Mouse (Mus musculus): ENCODE measurements around the gene Ttll4.
A peak's percentile ranks its signal among the peaks of the same experiment; 100 is the strongest.

Gene Ttll4

DNA sequence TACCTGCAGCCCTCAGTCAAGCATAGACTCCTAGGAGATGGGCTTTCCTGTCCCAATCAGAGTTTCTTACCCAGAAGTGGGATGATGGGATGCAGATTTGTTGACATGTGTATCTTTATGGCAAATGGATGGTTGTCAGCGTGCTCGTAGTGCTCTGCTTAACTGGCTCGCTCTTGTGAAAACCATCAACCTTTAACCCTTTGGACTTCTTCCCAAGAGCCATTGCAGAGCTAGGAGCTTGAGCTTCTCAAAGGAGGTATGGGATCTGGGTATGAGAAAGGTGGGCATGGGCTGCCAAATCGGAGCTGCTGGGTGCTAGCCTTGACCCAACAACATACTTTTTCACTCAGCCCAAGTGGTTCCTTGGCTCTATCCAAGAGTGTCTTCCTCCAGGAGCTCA is 34.3 kb downstream of the Ttll4 start:
- Histone ChIP-seq H3K36me3 (ENCODE audit: control insufficient read depth, insufficient read depth, low read length, poor library complexity, severe bottlenecking) (peaks cover 14% of the 10 kb centered on the region), H3K27me3 (ENCODE audit: control insufficient read depth, insufficient read depth, low read length, poor library complexity, severe bottlenecking) (no peaks in the 10 kb centered on the region)
- no peak for DNase-seq (ENCODE audit: low read depth, low spot score)

DNA sequence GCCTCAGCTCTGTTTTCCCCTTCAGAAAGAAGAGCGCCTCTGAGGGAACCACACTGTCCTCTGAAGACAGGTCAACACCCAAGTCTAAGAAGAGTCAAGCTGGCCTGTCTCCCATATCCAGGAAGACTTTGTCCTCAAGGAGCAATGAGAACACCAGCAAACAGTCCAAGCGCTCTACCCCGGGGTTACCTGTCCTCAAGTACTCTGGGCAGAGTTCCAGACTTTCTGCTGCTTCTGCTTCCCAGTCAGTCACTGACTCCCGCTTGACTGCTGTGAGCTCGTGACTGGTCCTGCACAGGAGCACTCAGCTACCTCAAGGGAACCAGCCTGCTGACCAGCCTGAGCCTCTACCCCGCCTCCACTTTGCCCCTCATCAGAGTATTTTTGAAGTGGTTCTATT is 35.9 kb downstream of the Ttll4 start:
- DNase-seq (ENCODE audit: low read depth, low spot score) = no peak
- Histone ChIP-seq H3K36me3 (ENCODE audit: control insufficient read depth, insufficient read depth, low read length, poor library complexity, severe bottlenecking) (peaks cover 6% of the 10 kb centered on the region), H3K27me3 (ENCODE audit: control insufficient read depth, insufficient read depth, low read length, poor library complexity, severe bottlenecking) (no peaks in the 10 kb centered on the region)

DNA sequence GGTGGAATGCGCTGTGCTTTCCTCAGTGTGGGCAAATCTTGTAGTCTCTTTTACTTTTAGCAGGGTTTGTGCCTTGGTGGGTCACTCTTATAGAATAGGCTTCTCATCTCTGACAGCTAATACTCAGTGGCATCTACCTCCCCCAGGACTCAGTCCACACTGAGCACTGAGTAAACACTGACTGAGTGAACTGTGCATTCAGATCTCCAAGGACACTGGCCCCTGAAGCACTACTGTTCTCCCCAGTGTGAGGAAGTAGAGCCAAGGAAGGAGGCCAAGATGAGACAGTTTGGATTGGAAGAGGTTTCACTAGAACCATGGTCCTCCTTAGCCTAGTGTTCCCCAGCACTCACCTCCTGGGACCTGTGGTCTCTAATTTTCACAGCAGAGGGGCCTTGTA is 36.8 kb downstream of the Ttll4 start:
- H3K36me3 ChIP-seq (ENCODE audit: control insufficient read depth, insufficient read depth, low read length, poor library complexity, severe bottlenecking) = peaks cover 5% of the 10 kb centered on the region
- DNase-seq (ENCODE audit: low read depth, low spot score) = no peak
- no peaks in the 10 kb centered on the region for H3K27me3 ChIP-seq (ENCODE audit: control insufficient read depth, insufficient read depth, low read length, poor library complexity, severe bottlenecking)

- Histone ChIP-seq H3K27me3 (ENCODE audit: control insufficient read depth, insufficient read depth, low read length, poor library complexity, severe bottlenecking) (no peaks in the 10 kb centered on the region), H3K36me3 (ENCODE audit: control insufficient read depth, insufficient read depth, low read length, poor library complexity, severe bottlenecking) (peaks cover 5% of the 10 kb centered on the region)
- no peak for DNase-seq (ENCODE audit: low read depth, low spot score)
Measured at GRCm38 (mm10) chr1:74698791-74699190, 37.2 kb downstream of the Ttll4 start.

- peak; percentile 58 for DNase-seq (ENCODE audit: low read depth, low spot score)
Measured at GRCm38 (mm10) chr1:74702142-74702553, 40.6 kb downstream of the Ttll4 start.

GRCm38 (mm10) chr1:74704156-74704555 is 42.6 kb downstream of the Ttll4 start:
- no peaks in the 10 kb centered on the region for H3K27me3 ChIP-seq (ENCODE audit: control insufficient read depth, insufficient read depth, low read length, poor library complexity, severe bottlenecking)
- H3K36me3 ChIP-seq (ENCODE audit: control insufficient read depth, insufficient read depth, low read length, poor library complexity, severe bottlenecking) = no peaks in the 10 kb centered on the region; the same call in 1 of the 2 replicates
- no peak for DNase-seq (ENCODE audit: low read depth, low spot score)

More at GRCm38 (mm10) chr1:74702142-74702553, 40.6 kb downstream of the Ttll4 start:
- Histone ChIP-seq H3K27me3 (ENCODE audit: control insufficient read depth, insufficient read depth, low read length, poor library complexity, severe bottlenecking) (no peaks in the 10 kb centered on the region), H3K36me3 (ENCODE audit: control insufficient read depth, insufficient read depth, low read length, poor library complexity, severe bottlenecking) (peaks cover 3% of the 10 kb centered on the region; the same call in 1 of the 2 replicates)

- Histone ChIP-seq H3K27me3 (ENCODE audit: control insufficient read depth, insufficient read depth, low read length, poor library complexity, severe bottlenecking) (no peaks in the 10 kb centered on the region), H3K36me3 (ENCODE audit: control insufficient read depth, insufficient read depth, low read length, poor library complexity, severe bottlenecking) (no peaks in the 10 kb centered on the region)
- no peak for DNase-seq (ENCODE audit: low read depth, low spot score)
Measured at GRCm38 (mm10) chr1:74705016-74705415, 43.5 kb downstream of the Ttll4 start.

DNA sequence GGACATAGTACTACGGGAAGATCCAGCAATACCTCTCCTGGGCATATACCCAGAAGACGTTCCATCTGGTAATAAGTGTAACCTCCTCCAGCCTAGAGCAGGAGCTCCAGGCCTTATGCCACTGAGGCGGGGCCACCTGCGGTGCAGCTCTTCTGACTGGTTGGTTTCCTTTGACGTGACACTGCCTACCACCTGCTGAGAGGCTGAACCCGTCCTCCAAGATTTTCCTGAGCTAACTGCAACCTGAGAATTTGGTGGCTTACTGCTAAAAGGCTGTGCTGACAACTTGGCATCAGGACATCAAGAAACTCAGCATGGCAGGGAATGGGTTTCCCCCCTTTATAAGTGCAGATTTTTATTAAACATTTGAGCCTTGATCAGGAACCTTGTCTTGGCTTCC is 48.0 kb downstream of the Ttll4 start:
- H3K36me3 ChIP-seq (ENCODE audit: control insufficient read depth, insufficient read depth, low read length, poor library complexity, severe bottlenecking) = no peaks in the 10 kb centered on the region
- no peak for DNase-seq (ENCODE audit: low read depth, low spot score)
- H3K27me3 ChIP-seq (ENCODE audit: control insufficient read depth, insufficient read depth, low read length, poor library complexity, severe bottlenecking) = no peaks in the 10 kb centered on the region

DNA sequence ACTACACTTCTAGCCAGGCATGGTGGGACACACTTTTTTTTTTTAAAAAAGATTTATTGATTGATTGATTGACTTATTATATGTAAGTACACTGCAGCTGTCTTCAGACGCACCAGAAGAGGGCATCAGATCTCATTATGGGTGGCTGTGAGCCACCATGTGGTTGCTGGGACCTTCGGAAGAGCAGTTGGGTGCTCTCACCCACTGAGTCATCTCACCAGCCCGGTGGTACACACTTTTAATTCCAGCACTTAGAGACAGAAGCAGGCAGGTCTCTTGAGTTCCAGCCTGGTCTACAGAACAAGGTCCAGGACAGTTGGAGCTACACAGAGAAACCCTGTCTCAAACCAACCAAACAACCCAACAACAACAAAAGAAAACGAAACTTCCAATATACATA is 50.5 kb downstream of the Ttll4 start:
- H3K36me3 ChIP-seq (ENCODE audit: control insufficient read depth, insufficient read depth, low read length, poor library complexity, severe bottlenecking) = no peaks in the 10 kb centered on the region
- peak; percentile 35 for DNase-seq (ENCODE audit: low read depth, low spot score)

DNA sequence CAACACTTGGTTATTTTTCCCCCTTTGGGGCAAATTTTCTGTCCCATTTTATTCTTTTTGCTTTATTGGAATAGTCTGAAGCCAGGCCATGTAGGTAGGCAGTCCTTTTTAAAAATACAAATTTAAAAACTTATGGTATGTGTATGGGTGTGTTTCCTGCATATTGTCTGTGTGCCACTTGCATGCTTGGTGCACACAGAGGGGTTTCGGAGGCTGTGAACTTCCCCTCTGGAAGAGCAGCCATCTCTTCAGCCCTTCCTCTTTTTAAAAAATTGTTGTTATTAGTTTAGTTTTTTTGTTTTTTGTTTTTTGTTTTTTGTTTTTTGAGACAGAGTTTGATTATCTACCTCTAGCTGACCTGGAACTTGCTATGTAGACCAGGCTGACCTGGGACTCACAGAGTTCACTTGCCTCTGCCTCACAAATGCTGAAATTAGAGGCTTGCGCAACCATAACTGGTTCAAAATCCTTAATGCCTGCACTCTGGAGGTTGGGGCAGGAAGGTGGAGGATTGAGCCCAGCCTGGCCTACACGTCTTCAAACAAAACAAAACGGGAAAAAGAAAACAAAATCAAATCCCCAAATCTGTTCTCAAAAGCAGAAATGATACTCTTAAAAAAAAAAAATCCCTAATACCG is 51.0 kb downstream of the Ttll4 start:
- H3K27me3 ChIP-seq (ENCODE audit: control insufficient read depth, insufficient read depth, low read length, poor library complexity, severe bottlenecking) = no peaks in the 10 kb centered on the region
- no peaks in the 10 kb centered on the region for H3K36me3 ChIP-seq (ENCODE audit: control insufficient read depth, insufficient read depth, low read length, poor library complexity, severe bottlenecking)
- peak; percentile 59 for DNase-seq (ENCODE audit: low read depth, low spot score)

More for the DNA sequence above, 50.5 kb downstream of the Ttll4 start:
- no peaks in the 10 kb centered on the region for H3K27me3 ChIP-seq (ENCODE audit: control insufficient read depth, insufficient read depth, low read length, poor library complexity, severe bottlenecking)

DNA sequence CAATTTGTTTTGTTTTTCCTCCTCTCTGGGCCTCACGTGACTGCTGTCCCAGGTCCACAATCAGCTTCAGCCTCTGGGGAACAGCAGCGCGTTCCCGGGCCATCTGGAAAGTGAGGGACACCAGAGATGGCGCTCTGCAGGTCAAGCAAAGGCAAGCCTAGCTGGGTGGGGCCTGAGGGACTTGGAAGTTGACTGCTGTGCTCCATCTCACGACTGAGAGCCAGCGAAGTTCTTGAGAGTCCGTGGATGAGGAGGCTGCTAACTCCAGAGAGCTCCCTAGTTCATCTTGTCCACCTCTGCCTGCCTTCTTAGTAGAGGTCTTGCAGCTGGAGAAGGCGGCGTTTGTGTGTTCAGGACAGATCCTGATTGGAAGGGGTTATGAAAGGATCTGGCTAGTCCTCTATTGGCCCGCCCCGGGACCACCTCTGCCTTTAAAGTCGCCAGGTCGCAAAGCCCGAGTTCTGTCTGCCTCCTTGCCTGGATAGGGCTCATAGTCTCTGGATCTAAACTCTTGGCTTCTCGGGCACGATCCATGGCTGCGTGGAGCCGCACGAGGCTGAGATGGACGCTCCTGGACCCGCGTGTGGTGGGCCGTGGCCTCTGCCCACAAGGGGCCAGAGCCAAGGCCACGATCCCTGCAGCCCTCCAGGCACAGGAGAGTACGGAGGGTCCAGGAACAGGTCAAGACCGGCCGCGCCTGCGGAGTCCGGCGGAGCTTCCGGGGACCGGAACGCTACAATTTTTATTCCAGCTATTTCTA is 51.7 kb downstream of the Ttll4 start, which contains the start of gene Cyp27a1:
Cyp27a1 (plus strand) TSS at position 476 of the 760 bp plus-strand sequence.
- no peaks in the 10 kb centered on the region for H3K36me3 ChIP-seq (ENCODE audit: control insufficient read depth, insufficient read depth, low read length, poor library complexity, severe bottlenecking)
- H3K27me3 ChIP-seq (ENCODE audit: control insufficient read depth, insufficient read depth, low read length, poor library complexity, severe bottlenecking) = no peaks in the 10 kb centered on the region
- DNase-seq (ENCODE audit: low read depth, low spot score) = peak; percentile 42

DNA sequence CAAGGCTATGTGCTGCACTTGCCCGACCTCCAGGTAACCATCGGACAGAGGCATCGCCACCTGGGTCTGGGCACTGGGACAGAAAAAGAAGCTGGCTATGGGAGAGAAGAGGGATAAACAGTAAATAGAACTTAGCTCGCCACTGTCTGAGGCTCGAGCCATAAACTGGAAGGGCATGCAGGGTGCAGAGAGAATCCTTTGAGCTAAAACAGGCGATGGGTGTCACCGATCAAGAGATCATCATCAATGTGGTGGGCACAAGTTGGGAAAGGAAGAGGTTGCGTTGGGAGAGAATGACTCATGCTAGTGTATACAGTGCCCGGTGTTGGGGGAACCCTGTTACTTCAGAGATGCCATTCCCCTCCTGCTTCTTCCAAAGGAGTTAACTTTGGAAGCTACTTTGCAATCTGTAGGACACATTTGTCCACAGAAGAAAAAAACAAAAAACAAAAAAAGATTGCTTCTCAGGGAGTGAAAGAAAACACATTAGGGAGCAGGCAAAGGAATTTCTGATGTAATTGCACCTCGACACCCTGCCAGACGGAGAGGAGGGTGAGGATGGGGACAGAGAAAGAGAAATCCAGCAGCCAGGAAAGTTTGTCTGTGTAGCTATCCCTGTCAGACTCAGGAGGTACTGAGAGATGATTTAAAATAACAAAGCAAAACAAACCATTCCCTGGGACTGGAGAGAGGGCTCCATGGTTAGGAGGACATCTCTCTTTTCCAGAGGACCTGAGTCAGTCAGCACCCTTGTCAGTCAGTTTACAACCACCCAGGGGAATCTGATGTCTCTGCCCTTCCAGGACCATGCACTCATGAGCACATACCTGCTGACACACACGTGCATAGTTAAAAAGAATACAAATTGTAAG is 52.5 kb downstream of the Ttll4 start:
- Histone ChIP-seq H3K36me3 (ENCODE audit: control insufficient read depth, insufficient read depth, low read length, poor library complexity, severe bottlenecking) (no peaks in the 10 kb centered on the region), H3K27me3 (ENCODE audit: control insufficient read depth, insufficient read depth, low read length, poor library complexity, severe bottlenecking) (no peaks in the 10 kb centered on the region)
- no peak for DNase-seq (ENCODE audit: low read depth, low spot score)

DNA sequence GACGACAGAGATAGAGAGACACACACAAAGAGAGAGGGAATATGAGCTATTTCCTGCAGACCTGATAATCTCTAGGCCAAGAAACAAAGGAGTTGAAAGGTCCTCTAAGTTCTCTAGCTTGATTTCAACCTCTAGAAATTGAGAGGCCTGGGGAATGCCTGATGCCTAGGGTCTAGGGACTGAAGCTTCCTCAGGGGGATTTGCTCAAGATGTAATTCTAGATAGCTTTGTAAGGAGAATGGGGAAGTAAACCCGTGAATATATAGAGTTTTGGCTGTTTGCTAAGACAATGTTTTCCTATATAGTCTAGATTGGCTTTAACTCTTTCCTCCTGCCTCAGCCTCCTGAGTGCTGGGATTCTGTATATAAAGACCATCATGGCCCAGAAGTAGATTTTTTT is 53.4 kb downstream of the Ttll4 start:
- no peaks in the 10 kb centered on the region for H3K36me3 ChIP-seq (ENCODE audit: control insufficient read depth, insufficient read depth, low read length, poor library complexity, severe bottlenecking)
- no peak for DNase-seq (ENCODE audit: low read depth, low spot score)
- no peaks in the 10 kb centered on the region for H3K27me3 ChIP-seq (ENCODE audit: control insufficient read depth, insufficient read depth, low read length, poor library complexity, severe bottlenecking)

DNA sequence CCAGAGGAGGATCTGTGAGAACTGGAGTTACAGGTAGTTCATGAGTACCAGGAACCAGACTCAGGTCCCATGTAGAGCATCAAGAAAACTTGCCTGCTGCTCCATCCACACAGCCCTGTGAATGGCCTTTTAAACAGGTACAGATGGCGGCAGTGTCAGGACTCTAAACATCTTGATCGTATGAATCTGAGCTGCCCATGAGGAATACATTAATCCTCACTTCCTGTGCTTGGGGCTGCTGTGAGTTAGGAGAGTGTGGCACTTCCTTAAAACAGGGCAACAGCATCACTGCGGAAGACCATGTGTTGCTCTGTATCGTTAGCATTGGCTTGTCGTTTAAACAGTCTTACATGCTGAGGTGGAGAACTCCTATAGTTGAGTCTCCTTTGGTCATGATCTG is 53.9 kb downstream of the Ttll4 start:
- peak; percentile 36 for DNase-seq (ENCODE audit: low read depth, low spot score)
- H3K27me3 ChIP-seq (ENCODE audit: control insufficient read depth, insufficient read depth, low read length, poor library complexity, severe bottlenecking) = no peaks in the 10 kb centered on the region
- H3K36me3 ChIP-seq (ENCODE audit: control insufficient read depth, insufficient read depth, low read length, poor library complexity, severe bottlenecking) = no peaks in the 10 kb centered on the region

DNA sequence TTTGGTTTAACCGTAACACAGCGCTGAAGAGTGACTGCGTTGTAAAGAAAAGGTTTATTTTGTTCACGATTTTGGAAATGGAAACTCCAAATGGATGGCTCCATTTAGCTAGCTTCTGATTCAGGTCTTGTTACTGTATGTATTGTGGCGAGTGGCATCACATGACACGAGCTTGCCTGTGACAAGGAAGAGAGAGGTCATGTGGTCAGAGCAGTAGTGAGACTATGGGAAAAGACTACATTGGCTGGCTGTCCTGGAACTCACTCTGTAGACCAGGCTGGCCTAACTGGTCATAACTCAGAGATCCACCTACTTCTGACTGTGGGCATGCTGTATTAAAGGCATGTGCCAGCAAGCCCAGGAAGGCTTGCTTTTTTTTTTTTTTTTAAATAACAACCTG is 54.3 kb downstream of the Ttll4 start:
- Histone ChIP-seq H3K27me3 (ENCODE audit: control insufficient read depth, insufficient read depth, low read length, poor library complexity, severe bottlenecking) (no peaks in the 10 kb centered on the region), H3K36me3 (ENCODE audit: control insufficient read depth, insufficient read depth, low read length, poor library complexity, severe bottlenecking) (no peaks in the 10 kb centered on the region)
- DNase-seq (ENCODE audit: low read depth, low spot score) = no peak
